Mouse (Mus musculus): Measurements from ENCODE around the gene Rbfox1. TPM values are rescaled to one million over a fixed set of nuclear protein-coding genes. Genes with fewer than 3 reads are reported as not detected.

Gene Rbfox1
- total RNA-seq, 2 experiments from 2014 or later: 0.96 to 1.5 TPM

- DNase-seq (ENCODE audit: low spot score in 2 of 2): no peak
Measured at GRCm38 (mm10) chr16:7329196-7329595, 1444.0 kb downstream of the Rbfox1 start.

- DNase-seq (ENCODE audit: low spot score in 2 of 2): no peak
Measured at GRCm38 (mm10) chr16:7341186-7341585, 1456.0 kb downstream of the Rbfox1 start.

- DNase-seq (ENCODE audit: low spot score in 2 of 2): no peak
Measured at GRCm38 (mm10) chr16:7345298-7345697, 1460.1 kb downstream of the Rbfox1 start.

GRCm38 (mm10) chr16:7346001-7346625, 1461.0 kb downstream of the Rbfox1 start:
- no peak for DNase-seq (ENCODE audit: low spot score in 2 of 2)

- DNase-seq (ENCODE audit: low spot score in 2 of 2): no peak
Measured at GRCm38 (mm10) chr16:7347522-7348165, 1462.5 kb downstream of the Rbfox1 start.

GRCm38 (mm10) chr16:7352808-7353207, 1467.7 kb downstream of the Rbfox1 start:
- no peak for DNase-seq (ENCODE audit: low spot score in 2 of 2)

- no peak for DNase-seq (ENCODE audit: low spot score in 2 of 2)
Measured at GRCm38 (mm10) chr16:7354116-7354515, 1469.0 kb downstream of the Rbfox1 start.

GRCm38 (mm10) chr16:7359043-7359442, 1473.9 kb downstream of the Rbfox1 start:
- DNase-seq (ENCODE audit: low spot score in 2 of 2): no peak

GRCm38 (mm10) chr16:7360706-7361105, 1475.6 kb downstream of the Rbfox1 start:
- no peak for DNase-seq (ENCODE audit: low spot score in 2 of 2)

- no peak for DNase-seq (ENCODE audit: low spot score in 2 of 2)
Measured at GRCm38 (mm10) chr16:7365878-7366277, 1480.7 kb downstream of the Rbfox1 start.

- DNase-seq (ENCODE audit: low spot score in 2 of 2): no peak
Measured at GRCm38 (mm10) chr16:7374146-7374545, 1489.0 kb downstream of the Rbfox1 start.

- DNase-seq (ENCODE audit: low spot score in 2 of 2): no peak
Measured at GRCm38 (mm10) chr16:7374674-7375073, 1489.5 kb downstream of the Rbfox1 start.

- no peak for DNase-seq (ENCODE audit: low spot score in 2 of 2)
Measured at GRCm38 (mm10) chr16:7396101-7396500, 1510.9 kb downstream of the Rbfox1 start.

- DNase-seq (ENCODE audit: low spot score in 2 of 2): no peak
Measured at GRCm38 (mm10) chr16:7404766-7405492, 1519.8 kb downstream of the Rbfox1 start.

GRCm38 (mm10) chr16:7407862-7408640, 1522.9 kb downstream of the Rbfox1 start:
- no peak for DNase-seq (ENCODE audit: low spot score in 2 of 2)

GRCm38 (mm10) chr16:7419655-7420281, 1534.6 kb downstream of the Rbfox1 start:
- peak in 1 of 2 experiments; percentile 18 for DNase-seq (ENCODE audit: low spot score in 2 of 2)

GRCm38 (mm10) chr16:7425386-7426089, 1540.4 kb downstream of the Rbfox1 start:
- DNase-seq (ENCODE audit: low spot score in 2 of 2): no peak

GRCm38 (mm10) chr16:7433296-7433695, 1548.1 kb downstream of the Rbfox1 start:
- no peak for DNase-seq (ENCODE audit: low spot score in 2 of 2)

- DNase-seq (ENCODE audit: low spot score in 2 of 2): no peak
Measured at GRCm38 (mm10) chr16:7446791-7447290, 1561.7 kb downstream of the Rbfox1 start.
